Mouse (Mus musculus) lung, embryonic 16.5 days (tissue): ENCODE results near the gene Ccdc185. TPM values are rescaled to one million over a fixed set of nuclear protein-coding genes. Genes with fewer than 3 reads are reported as not detected.

Experiments used
- ATAC-seq: fragments of 200-750 bp; cut with Nextera tagmentation; 2 replicates; pipeline ENCODE4 v1.8.0; 2017; ENCODE audit warnings: low read depth, mild to moderate bottlenecking, moderate library complexity
- H3K27ac ChIP-seq: fragments of 300-500 bp; sonication (generic); 2 replicates; pipeline ENCODE4 v1.5.1; 2014; ENCODE audit warnings: mild to moderate bottlenecking, control low read depth, low read length
- H3K27me3 ChIP-seq: fragments of 300-500 bp; sonication (generic); 2 replicates; pipeline ENCODE4 v1.6.1; 2014; ENCODE audit warnings: low read depth, low read length, mixed read lengths; ENCODE audit not compliant: control insufficient read depth, insufficient read depth
- H3K36me3 ChIP-seq: fragments of 300-500 bp; sonication (generic); 2 replicates; pipeline ENCODE4 v1.6.1; 2014; ENCODE audit warnings: low read length; ENCODE audit not compliant: control insufficient read depth, insufficient read depth
- H3K4me1 ChIP-seq: fragments of 300-500 bp; sonication (generic); replicated peaks from 2 replicates; pipeline ENCODE4 v1.6.1; 2014; ENCODE audit warnings: low read length, mixed read lengths; ENCODE audit not compliant: control insufficient read depth, insufficient read depth
- H3K4me2 ChIP-seq: fragments of 300-500 bp; sonication (generic); 2 replicates; pipeline ENCODE4 v1.6.1; 2014; ENCODE audit warnings: low read depth, low read length, control low read depth
- H3K4me3 ChIP-seq: fragments of 300-500 bp; sonication (generic); 2 replicates; pipeline ENCODE4 v1.5.1; 2014; ENCODE audit warnings: mild to moderate bottlenecking, low read length, control low read depth
- H3K9ac ChIP-seq: fragments of 300-500 bp; sonication (generic); 2 replicates; pipeline ENCODE4 v1.6.1; 2014; ENCODE audit warnings: low read length, control low read depth
- H3K9me3 ChIP-seq: fragments of 300-500 bp; sonication (generic); 2 replicates; pipeline ENCODE4 v1.6.1; 2016; ENCODE audit warnings: low read length; ENCODE audit not compliant: control insufficient read depth
- WGBS: fragments of 180-500 bp; shearing (Covaris S2); extraction: QIAGEN DNeasy Blood & Tissue Kit; methylation state at CpG from one replicate; pipeline ENCODE4 v1.1.7; 2014; 5-methylcytosine and 5-hydroxymethylcytosine counted together
- polyA plus RNA-seq: library from polyadenylated mRNA; unstranded; fragments of >200 nt; fragmentation: Nextera tagmentation; extraction: Ambion mirVana; gene quantifications from 2 replicates; pipeline ENCODE4 v1.2.1, GENCODE M21; 2015

Ccdc185 gene
- not detected in 2 replicates for polyA plus RNA-seq

DNA sequence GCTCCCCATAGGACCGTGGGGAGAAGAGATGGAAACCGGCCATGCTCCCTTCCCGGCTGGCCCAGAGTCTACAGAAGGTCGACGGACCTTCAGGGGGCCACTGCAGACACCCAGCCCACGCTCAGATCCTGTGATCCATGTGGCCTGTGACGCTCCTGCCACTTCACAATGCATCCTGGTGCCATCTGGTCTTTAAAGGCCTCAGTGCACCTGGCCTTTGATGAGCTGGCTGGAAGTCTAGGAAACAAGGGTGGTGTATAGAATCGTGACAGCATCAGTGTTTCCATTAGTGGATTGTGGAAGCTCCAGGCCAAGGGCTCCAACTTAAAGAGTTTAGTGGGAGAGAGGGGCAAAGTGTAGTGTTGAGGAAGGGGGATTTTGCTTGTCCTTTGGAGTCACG lies at the start of gene Ccdc185:
Gene Ccdc185, minus strand, starts transcription at position 101 of the 400 bp plus-strand sequence.
- no peak for ATAC-seq
- no peak within 1 kb of the TSS for H3K4me2 ChIP-seq
- WGBS = 90% methylated on average over 9 of the region's 9 CpGs

DNA sequence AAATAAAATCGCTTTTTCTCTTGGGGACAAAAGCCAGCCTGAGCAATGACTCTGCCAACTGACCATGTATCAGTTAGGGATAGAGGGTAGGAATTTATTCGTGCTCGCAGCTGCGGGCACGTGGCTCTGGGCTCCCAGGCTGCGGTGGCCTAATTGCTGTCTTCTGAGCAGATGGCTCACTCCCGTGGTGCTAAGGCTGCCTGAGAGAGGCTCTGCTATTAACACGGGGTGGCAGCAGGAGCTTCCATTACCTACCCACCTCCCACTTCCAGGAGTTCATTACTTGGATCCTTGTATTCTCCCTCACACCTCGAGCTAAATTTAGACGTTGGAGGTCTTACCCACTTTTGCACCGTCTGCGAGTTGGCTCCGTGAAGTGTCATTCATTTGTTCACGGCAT lies 48.1 kb upstream of the Ccdc185 start:
- 66% methylated on average over 14 of the region's 14 CpGs for WGBS
- H3K27ac ChIP-seq = no peak overlapping the region
- H3K27me3 ChIP-seq = no peaks in the 10 kb centered on the region
- H3K4me3 ChIP-seq = no peak overlapping the region
- H3K4me1 ChIP-seq = peaks cover 2% of the 10 kb centered on the region; the same call in 1 of the 2 replicates
- no peak overlapping the region for H3K9ac ChIP-seq
- no peaks in the 10 kb centered on the region for H3K9me3 ChIP-seq
- no peaks in the 10 kb centered on the region for H3K36me3 ChIP-seq
- ATAC-seq = no peak
- no peak overlapping the region for H3K4me2 ChIP-seq

More for the DNA sequence above, at the start of gene Ccdc185:
- H3K27ac ChIP-seq = no peak within 1 kb of the TSS
- H3K36me3 ChIP-seq = no peaks in the 10 kb centered on the region
- no peak within 1 kb of the TSS for H3K4me3 ChIP-seq
- no peaks in the 10 kb centered on the region for H3K4me1 ChIP-seq
- no peaks in the 10 kb centered on the region for H3K9me3 ChIP-seq
- no peak within 1 kb of the TSS for H3K9ac ChIP-seq
- H3K27me3 ChIP-seq = no peaks in the 10 kb centered on the region

DNA sequence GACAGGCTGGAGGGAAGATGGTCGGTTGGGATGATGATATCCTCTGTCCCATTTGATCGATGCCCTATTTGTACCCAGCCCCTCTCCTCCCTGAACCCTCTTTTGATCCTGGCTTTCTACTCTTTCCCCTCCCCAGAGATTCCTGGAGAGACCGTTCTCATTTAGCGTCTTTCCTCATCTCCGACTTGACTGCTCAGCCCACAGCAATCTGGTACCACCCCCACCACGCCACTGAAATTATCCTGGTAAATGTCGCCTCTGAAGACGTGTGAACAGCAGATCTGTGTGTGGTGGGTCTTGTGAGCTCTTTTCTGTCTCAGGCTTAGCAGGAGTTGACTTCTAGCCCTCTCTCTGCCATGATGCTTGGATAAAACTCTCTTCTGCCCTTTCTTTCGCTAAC lies 45.6 kb upstream of the Ccdc185 start:
- H3K27ac ChIP-seq = no peak overlapping the region
- H3K4me3 ChIP-seq = no peak overlapping the region
- no peak for ATAC-seq
- no peaks in the 10 kb centered on the region for H3K27me3 ChIP-seq
- 88% methylated on average over 9 of the region's 9 CpGs for WGBS
- no peaks in the 10 kb centered on the region for H3K36me3 ChIP-seq
- H3K9me3 ChIP-seq = no peaks in the 10 kb centered on the region
- H3K9ac ChIP-seq = no peak overlapping the region
- peaks cover 3% of the 10 kb centered on the region; the same call in 1 of the 2 replicates for H3K4me1 ChIP-seq
- H3K4me2 ChIP-seq = no peak overlapping the region

DNA sequence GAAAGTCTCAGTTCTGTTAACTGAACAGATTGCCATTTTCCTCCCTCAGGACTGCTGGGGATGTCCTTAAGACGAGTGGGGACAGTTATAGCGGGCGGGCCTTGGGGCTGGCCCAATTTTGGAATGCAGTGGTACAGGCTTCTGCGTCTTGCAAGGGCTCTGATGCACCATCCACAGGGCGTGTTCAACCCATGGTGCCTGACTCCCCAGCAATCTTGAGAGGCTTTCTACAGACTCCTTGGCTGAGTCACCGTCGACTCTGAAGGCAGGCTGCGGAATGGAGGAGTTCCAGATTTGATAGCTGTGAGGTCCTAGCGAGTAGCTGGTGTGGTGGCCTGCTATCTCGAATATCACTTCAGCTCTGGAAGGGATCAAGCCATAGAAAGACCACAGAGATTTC lies 45.2 kb upstream of the Ccdc185 start:
- H3K36me3 ChIP-seq = no peaks in the 10 kb centered on the region
- no peak overlapping the region for H3K4me3 ChIP-seq
- H3K4me2 ChIP-seq = no peak overlapping the region
- no peaks in the 10 kb centered on the region for H3K9me3 ChIP-seq
- H3K27ac ChIP-seq = no peak overlapping the region
- H3K4me1 ChIP-seq = peaks cover 5% of the 10 kb centered on the region; the same call in 1 of the 2 replicates
- 79% methylated on average over 10 of the region's 10 CpGs for WGBS
- H3K9ac ChIP-seq = no peak overlapping the region
- ATAC-seq = no peak
- H3K27me3 ChIP-seq = no peaks in the 10 kb centered on the region

DNA sequence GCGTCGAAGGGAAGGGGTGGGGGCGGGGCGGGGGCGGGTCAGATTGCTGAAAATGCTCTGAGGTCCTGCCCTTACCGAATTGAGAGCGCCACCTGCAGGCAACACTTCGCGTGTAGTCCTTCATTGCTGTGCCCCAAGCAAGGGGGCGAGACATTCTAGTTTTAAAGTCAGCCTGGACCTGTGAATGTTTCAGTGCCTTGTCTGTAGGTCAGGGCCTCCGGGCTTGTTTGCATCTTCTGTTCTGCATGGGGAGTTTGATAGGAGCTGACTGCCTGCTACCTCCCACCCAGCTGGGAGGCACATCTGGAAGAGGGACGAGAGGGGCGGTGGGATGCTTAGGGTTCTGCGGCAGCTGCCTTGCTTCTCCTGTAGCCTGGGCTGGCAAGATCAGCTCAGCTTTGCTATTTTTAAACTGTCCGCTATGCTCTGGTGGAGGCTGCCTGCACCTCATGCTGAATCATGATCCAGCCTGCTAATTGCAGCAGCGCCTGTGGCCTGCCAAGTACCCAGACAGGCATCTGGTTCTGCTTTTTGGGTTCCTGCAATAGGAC lies 43.6 kb upstream of the Ccdc185 start:
- ATAC-seq = peak; percentile 74; the same call in 1 of the 2 replicates
- Histone ChIP-seq H3K27me3 (no peaks in the 10 kb centered on the region), H3K4me2 (peak overlapping the region; percentile 33), H3K9ac (no peak overlapping the region), H3K4me3 (no peak overlapping the region), H3K9me3 (no peaks in the 10 kb centered on the region), H3K36me3 (no peaks in the 10 kb centered on the region), H3K27ac (peak overlapping the region; percentile 34; the same call in 1 of the 2 replicates), H3K4me1 (peaks cover 5% of the 10 kb centered on the region)
- WGBS = 21% methylated on average over 16 of the region's 16 CpGs

DNA sequence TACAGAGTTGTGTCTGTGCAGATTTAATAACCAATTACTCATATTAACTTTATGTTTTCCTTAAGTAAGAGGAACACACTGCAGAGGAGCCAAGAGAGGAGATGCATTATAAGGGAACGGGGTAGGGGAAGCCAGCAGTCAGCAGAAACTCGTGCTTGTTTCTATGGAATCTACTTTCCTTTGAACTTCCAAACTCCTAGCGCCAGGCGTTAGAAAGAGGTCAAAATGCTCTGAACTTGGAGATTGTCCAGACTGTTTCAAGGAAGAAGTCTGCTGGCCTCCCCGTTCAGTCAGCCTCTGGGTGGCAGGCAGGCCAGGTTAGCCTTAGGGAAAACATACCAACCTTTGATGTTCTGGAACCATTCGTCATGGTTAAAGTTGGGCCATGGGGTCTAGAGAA lies 39.9 kb upstream of the Ccdc185 start:
- Histone ChIP-seq H3K27me3 (no peaks in the 10 kb centered on the region), H3K4me3 (no peak overlapping the region), H3K36me3 (no peaks in the 10 kb centered on the region), H3K4me2 (no peak overlapping the region), H3K4me1 (peaks cover 7% of the 10 kb centered on the region), H3K27ac (no peak overlapping the region), H3K9me3 (no peaks in the 10 kb centered on the region), H3K9ac (no peak overlapping the region)
- ATAC-seq = no peak
- WGBS = 19% methylated on average over 6 of the region's 6 CpGs

DNA sequence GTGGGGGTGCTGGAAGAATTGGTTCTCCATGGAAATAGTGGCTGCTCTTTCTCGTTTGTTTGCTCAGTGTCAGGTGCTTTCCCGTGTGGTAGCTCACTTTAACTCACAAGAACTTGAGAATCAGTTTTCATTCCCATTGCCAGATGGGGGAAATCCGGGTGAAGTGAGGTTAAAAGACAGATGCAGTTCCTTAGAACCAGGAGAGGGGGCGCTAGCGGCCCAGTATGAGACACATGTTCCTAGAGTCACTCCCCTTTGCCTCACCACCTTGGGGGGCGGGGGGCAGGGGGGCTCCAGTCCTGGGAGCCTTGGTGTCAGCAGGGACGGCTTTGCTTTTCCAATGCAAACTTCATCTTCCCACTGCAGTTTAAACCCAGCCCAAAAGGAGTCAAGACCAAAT lies 38.0 kb upstream of the Ccdc185 start:
- no peaks in the 10 kb centered on the region for H3K36me3 ChIP-seq
- H3K27ac ChIP-seq = no peak overlapping the region

DNA sequence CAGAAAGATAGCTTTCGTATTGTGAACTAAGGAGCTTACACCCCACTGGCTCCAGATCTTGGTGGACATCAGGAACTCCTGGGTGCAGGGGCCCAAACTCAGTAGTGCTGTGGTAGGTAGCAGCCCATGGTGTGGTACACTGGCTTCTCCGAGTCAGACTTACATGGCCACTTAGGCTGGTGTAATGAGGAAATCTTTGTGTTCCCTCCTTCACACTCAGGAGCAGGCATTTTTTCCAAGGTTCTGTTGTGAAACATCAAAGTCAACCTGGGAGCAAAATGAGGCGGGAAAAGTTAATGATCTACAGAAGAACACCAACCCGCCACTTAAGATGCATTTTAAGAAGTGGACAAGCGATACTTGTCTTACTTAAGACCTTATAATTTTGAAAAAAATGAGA lies 36.5 kb upstream of the Ccdc185 start:
- no peaks in the 10 kb centered on the region for H3K36me3 ChIP-seq
- H3K4me1 ChIP-seq = peaks cover 5% of the 10 kb centered on the region
- no peak overlapping the region for H3K4me2 ChIP-seq
- no peak overlapping the region for H3K9ac ChIP-seq
- H3K27ac ChIP-seq = no peak overlapping the region
- WGBS = 64% methylated on average over 5 of the region's 5 CpGs
- no peaks in the 10 kb centered on the region for H3K9me3 ChIP-seq
- no peak overlapping the region for H3K4me3 ChIP-seq
- no peak for ATAC-seq
- no peaks in the 10 kb centered on the region for H3K27me3 ChIP-seq

More for the DNA sequence above, 38.0 kb upstream of the Ccdc185 start:
- Histone ChIP-seq H3K4me2 (no peak overlapping the region), H3K9ac (no peak overlapping the region), H3K9me3 (no peaks in the 10 kb centered on the region), H3K4me1 (peaks cover 5% of the 10 kb centered on the region), H3K4me3 (no peak overlapping the region), H3K27me3 (no peaks in the 10 kb centered on the region)
- ATAC-seq = no peak
- WGBS = 39% methylated on average over 7 of the region's 7 CpGs

DNA sequence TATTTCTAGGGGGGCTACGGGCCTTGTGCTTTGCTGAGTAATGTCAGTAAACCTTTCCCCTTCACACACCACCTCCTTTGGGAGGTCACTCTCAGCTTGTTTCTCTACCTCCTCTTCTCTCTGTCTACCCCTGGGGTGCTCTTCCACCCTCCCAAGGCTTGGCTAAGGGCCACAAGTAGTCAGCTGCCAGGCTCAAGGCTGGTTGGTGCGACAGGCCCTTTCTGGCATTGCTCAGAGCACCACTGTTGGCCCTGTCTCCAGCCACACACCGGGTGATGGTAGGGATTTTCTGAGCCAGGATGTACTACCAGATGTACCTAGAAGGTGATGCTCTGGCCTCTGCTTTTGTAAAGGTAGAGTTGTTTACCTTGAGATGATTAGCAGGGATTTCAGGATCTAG lies 35.8 kb upstream of the Ccdc185 start:
- no peaks in the 10 kb centered on the region for H3K36me3 ChIP-seq
- H3K27ac ChIP-seq = no peak overlapping the region
- H3K27me3 ChIP-seq = no peaks in the 10 kb centered on the region
- no peak overlapping the region for H3K4me3 ChIP-seq
- ATAC-seq = no peak
- no peak overlapping the region for H3K9ac ChIP-seq
- H3K4me1 ChIP-seq = peaks cover 5% of the 10 kb centered on the region
- no peak overlapping the region for H3K4me2 ChIP-seq
- H3K9me3 ChIP-seq = no peaks in the 10 kb centered on the region
- 75% methylated on average over 3 of the region's 3 CpGs for WGBS

DNA sequence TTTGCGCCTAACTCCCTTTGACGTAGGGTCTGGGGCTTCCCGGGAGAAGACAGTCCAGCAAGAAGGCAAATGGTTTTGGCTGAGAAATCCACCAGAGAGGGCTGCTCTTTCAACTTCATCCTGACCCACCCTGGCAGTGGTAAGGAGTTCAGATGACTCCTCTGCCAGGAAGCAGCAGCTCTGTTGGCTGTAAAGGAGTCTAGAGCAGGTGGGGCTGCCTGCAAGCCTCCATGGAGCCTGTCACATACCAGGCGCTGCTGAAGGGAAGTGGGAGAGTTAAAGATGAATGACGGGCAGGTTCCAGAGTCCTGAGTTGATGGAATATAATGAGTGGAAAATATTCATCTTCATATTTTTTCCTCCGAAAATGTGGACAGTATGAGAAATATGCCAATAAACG lies 34.8 kb upstream of the Ccdc185 start:
- no peak overlapping the region for H3K4me3 ChIP-seq
- peaks cover 10% of the 10 kb centered on the region for H3K4me1 ChIP-seq
- H3K27me3 ChIP-seq = no peaks in the 10 kb centered on the region
- no peaks in the 10 kb centered on the region for H3K9me3 ChIP-seq
- ATAC-seq = no peak
- no peak overlapping the region for H3K27ac ChIP-seq
- no peak overlapping the region for H3K9ac ChIP-seq
- H3K4me2 ChIP-seq = no peak overlapping the region
- 85% methylated on average over 7 of the region's 7 CpGs for WGBS
- no peaks in the 10 kb centered on the region for H3K36me3 ChIP-seq
